Mouse (Mus musculus) bone marrow macrophage, adult 2 months (primary cell): ENCODE measurements around the gene Qrich2.

Experiments used
- CTCF ChIP-seq: IDR thresholded peaks from 2 replicates; pipeline ENCODE4 v1.5.1; 2012; ENCODE audit warnings: low read depth, mild to moderate bottlenecking, low read length, moderate library complexity
- POLR2A ChIP-seq: IDR thresholded peaks from 2 replicates; pipeline ENCODE4 v1.6.1; 2012; ENCODE audit warnings: mild to moderate bottlenecking, low read depth, low read length, borderline replicate concordance

DNA sequence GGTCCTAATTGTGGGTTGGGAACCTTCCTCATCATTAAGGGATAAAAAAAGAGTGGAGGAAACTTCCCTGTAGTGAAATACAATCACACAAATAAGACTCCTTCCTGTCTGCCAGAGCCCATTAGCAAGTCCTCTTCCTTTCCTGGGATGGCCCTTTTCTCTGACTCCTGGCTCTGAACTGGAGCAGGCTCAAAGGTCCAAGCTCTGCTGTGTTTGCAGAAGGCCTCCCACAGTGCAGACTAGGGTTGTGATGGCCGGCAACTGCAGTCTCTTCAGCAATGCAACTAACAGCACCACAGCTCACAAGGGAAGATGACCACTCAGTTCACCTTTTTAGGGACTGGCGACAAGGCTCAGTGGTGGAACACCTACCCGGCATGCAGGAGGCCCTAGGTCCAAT lies 4.2 kb upstream of the Qrich2 start:
- TF ChIP-seq CTCF (no peak), POLR2A (no peak)
